Mouse (Mus musculus) intestine, embryonic 15.5 days (tissue): ENCODE results near the gene Ifnb1. TPM values are rescaled to one million over a fixed set of nuclear protein-coding genes. Genes with fewer than 3 reads are reported as not detected.
A peak's percentile ranks its signal among the peaks of the same experiment; 100 is the strongest.
"Not testable (repeated sequence)": the region's sequence is repeated elsewhere in the genome, so short reads cannot be mapped to it uniquely, and the experiment has no call there.

ENCODE experiments used
- ATAC-seq: fragments of 200-750 bp; cut with Nextera tagmentation; 2 replicates; pipeline ENCODE4 v1.8.0; 2017; ENCODE audit warnings: moderate TSS enrichment, moderate library complexity
- H3K27ac ChIP-seq: fragments of 300-500 bp; sonication (generic); 2 replicates; pipeline ENCODE4 v1.5.1; 2015; ENCODE audit warnings: mild to moderate bottlenecking, inconsistent platforms
- H3K27me3 ChIP-seq: fragments of 300-500 bp; sonication (generic); replicated peaks from 2 replicates; pipeline ENCODE4 v1.6.1; 2015; ENCODE audit warnings: inconsistent platforms
- H3K36me3 ChIP-seq: fragments of 300-500 bp; sonication (generic); 2 replicates; pipeline ENCODE4 v1.6.1; 2015; ENCODE audit warnings: inconsistent platforms
- H3K4me1 ChIP-seq: fragments of 300-500 bp; sonication (generic); replicated peaks from 2 replicates; pipeline ENCODE4 v1.6.1; 2015; ENCODE audit warnings: inconsistent platforms
- H3K4me2 ChIP-seq: fragments of 300-500 bp; sonication (generic); replicated peaks from 2 replicates; pipeline ENCODE4 v1.6.1; 2015; ENCODE audit warnings: mild to moderate bottlenecking, inconsistent platforms
- H3K4me3 ChIP-seq: fragments of 300-500 bp; sonication (generic); replicated peaks from 2 replicates; pipeline ENCODE4 v1.5.1; 2015; ENCODE audit warnings: inconsistent platforms
- H3K9ac ChIP-seq: fragments of 300-500 bp; sonication (generic); 2 replicates; pipeline ENCODE4 v1.6.1; 2015; ENCODE audit warnings: inconsistent platforms
- H3K9me3 ChIP-seq: fragments of 300-500 bp; sonication (generic); 2 replicates; pipeline ENCODE4 v1.6.1; 2016; ENCODE audit warnings: inconsistent platforms
- WGBS: fragments of 180-500 bp; shearing (Covaris S2); methylation state at CpG from one replicate; pipeline ENCODE4 v1.1.7; 2015; 5-methylcytosine and 5-hydroxymethylcytosine counted together
- polyA plus RNA-seq: library from polyadenylated mRNA; unstranded; fragments of >200 nt; fragmentation: Nextera tagmentation; extraction: Ambion mirVana; gene quantifications from 2 replicates; pipeline ENCODE4 v1.2.1, GENCODE M21; 2015

Ifnb1 gene
- polyA plus RNA-seq: not detected in 2 replicates

DNA sequence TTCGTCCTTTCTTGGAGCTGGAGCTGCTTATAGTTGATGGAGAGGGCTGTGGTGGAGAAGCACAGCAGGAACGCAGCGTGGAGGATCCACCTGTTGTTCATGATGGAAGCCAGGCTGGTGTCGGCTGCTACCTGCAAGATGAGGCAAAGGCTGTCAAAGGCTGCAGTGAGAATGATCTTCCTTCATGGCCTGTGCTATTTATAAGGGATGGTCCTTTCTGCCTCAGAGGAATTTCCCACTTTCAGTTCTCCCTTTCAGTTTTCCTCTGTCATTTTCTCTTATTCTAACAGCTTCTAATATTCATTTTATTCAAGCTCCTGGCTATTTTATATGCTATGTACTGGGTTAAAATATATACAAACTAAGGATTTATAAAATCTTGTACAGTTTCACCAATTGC, at the start of gene Ifnb1:
Gene Ifnb1 (minus strand): TSS at position 101 of the 400 bp plus-strand sequence.
- Histone ChIP-seq H3K36me3 (no peaks in the 10 kb centered on the region), H3K4me1 (no peaks in the 10 kb centered on the region), H3K27me3 (no peaks in the 10 kb centered on the region), H3K4me3 (no peak within 1 kb of the TSS), H3K9me3 (no peaks in the 10 kb centered on the region), H3K9ac (no peak within 1 kb of the TSS), H3K27ac (no peak within 1 kb of the TSS), H3K4me2 (no peak within 1 kb of the TSS)
- no peak for ATAC-seq
- WGBS: 82% methylated on average over 4 of the region's 4 CpGs

DNA sequence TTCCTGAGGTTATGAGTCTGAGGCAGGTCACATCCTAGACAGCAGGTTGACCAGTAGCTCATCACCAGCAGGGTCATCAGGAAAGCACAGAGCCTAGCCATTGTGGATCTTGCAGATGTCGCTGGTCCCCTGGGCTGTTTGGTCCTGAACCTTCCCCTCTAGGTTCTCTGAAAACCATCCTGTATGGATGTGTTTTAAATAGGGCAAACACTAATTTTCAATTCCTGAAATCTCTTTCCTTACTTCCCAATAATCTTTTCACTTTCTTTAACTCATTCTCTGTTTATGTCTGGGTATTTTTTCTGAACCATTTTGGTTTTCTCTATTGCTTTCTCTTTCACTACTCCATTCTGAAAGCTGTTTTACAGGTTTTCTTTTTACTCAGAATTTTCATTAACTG, 49.1 kb upstream of the Ifnb1 start, which contains the start of gene Ifna14:
Gene Ifna14 (minus strand): TSS at position 101 of the 400 bp plus-strand sequence.
- H3K9ac ChIP-seq: no peak within 1 kb of the TSS
- H3K4me3 ChIP-seq: no peak within 1 kb of the TSS
- no peaks in the 10 kb centered on the region for H3K36me3 ChIP-seq
- no peaks in the 10 kb centered on the region for H3K9me3 ChIP-seq
- no peak within 1 kb of the TSS for H3K27ac ChIP-seq
- H3K4me1 ChIP-seq: no peaks in the 10 kb centered on the region
- 57% methylated on average over 1 of the region's 1 CpGs for WGBS
- no peak within 1 kb of the TSS for H3K4me2 ChIP-seq
- no peaks in the 10 kb centered on the region for H3K27me3 ChIP-seq
- no peak for ATAC-seq

DNA sequence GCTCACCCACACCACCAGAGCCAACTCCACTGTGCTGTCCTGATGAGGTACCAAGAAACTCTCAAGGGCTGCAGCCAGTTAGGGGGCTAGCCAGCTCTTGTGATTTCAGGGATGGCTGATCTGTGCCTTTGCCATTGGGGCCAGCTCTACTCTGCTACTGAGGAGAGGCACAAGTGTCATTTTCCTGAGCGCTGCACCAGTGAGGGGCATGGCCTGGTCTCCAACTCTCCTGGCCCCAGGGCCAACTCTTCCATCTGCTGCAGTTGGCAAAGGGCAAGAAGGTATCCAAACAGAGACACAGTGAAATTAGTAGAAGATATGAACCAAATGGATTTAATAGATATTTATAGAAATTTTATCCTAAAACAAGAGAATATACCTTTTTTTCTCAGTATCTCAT, 39.2 kb upstream of the Ifnb1 start:
- ATAC-seq: no peak
- Histone ChIP-seq H3K36me3 (no peaks in the 10 kb centered on the region), H3K27ac (no peak overlapping the region), H3K4me3 (no peak overlapping the region), H3K4me1 (no peaks in the 10 kb centered on the region), H3K9ac (no peak overlapping the region), H3K27me3 (no peaks in the 10 kb centered on the region), H3K9me3 (no peaks in the 10 kb centered on the region), H3K4me2 (no peak overlapping the region)
- WGBS: 97% methylated on average over 1 of the region's 1 CpGs

DNA sequence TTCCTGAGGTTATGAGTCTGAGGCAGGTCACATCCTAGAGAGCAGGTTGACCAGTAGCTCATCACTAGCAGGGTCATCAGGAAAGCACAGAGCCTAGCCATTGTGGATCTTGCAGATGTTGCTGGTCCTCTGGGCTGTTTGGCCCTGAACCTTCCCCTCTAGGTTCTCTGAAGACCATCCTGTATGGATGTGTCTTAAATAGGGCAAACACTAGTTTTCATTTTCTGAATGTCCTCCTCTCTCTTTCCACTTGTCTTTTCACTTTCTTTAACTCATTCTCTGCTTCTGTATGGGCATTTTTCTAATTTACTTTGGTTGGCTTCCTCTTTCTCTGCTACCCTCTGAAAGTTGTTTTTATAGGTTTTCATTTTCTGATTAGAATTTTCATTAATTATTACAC, 35.6 kb upstream of the Ifnb1 start, which contains the start of gene Ifna15:
Gene Ifna15 (minus strand): TSS at position 101 of the 400 bp plus-strand sequence.
- H3K4me3 ChIP-seq, H3K9ac ChIP-seq, H3K4me2 ChIP-seq, ATAC-seq, H3K27me3 ChIP-seq, H3K9me3 ChIP-seq, H3K27ac ChIP-seq, H3K4me1 ChIP-seq, H3K36me3 ChIP-seq: not testable (repeated sequence)

DNA sequence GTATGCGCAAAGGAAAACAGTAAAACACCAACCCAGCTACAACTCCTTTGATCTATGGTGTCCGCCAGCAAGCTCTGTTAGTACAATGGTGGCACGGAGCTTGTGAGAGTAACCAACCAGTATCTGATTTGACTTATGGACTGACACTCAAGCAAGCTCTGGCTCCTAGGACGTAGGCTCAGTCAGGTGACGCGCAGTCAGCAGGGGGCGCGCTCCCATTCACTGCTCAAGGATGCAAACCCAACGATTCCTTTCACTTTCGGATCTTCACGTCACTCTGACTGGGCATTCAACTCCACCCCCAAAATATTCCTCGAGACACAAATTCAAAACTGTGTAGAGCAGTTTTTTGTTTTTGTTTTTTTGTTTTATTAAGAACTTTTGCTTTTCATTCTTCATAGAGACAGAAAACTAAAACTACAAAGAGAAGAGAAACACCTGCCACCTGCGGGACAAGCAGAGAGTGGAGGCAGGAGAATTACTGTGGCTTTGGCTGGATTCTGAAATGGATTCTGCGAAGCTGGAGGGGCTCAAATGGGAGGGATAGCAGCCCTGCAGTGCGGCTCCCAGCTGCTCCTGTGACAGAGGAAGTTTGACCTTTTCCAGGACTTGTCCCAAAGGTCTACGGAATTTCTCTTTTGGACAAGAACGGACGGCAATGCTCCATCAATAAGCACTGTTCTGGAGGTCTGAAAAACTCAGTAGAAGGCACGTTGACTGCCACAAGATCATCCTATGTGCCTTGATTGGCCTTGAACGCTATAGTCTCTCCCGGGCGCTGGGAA, 27.8 kb upstream of the Ifnb1 start:
- Histone ChIP-seq H3K4me2 (peak overlapping the region; percentile 57), H3K9me3 (no peaks in the 10 kb centered on the region), H3K4me1 (no peaks in the 10 kb centered on the region), H3K27me3 (no peaks in the 10 kb centered on the region; the same call in 1 of the 2 replicates), H3K4me3 (peak overlapping the region; percentile 30), H3K36me3 (no peaks in the 10 kb centered on the region), H3K27ac (no peak overlapping the region), H3K9ac (no peak overlapping the region)
- 36% methylated on average over 22 of the region's 22 CpGs for WGBS
- peak; percentile 93 for ATAC-seq

DNA sequence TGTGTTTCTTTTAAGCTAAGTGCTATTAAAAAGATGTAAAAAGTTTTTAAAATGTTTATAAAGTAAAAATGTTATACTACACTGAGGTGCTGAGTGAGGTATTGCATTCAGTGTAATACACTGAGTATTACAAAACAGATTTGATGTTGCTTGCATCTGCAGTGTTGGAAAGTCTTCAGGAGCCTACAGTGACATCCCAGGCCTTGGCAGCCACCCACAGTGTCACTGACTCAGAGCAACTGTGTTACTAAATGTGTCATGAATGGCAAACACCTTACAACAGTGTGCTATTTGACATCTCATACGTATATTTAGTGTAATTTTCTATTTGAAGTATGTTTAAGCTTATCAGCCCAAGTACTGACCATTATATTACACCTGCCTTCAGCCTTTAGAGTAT, 25.4 kb upstream of the Ifnb1 start:
- H3K4me2 ChIP-seq: no peak overlapping the region
- no peaks in the 10 kb centered on the region for H3K4me1 ChIP-seq
- H3K27me3 ChIP-seq: no peaks in the 10 kb centered on the region; the same call in 1 of the 2 replicates
- no peak overlapping the region for H3K4me3 ChIP-seq
- H3K9ac ChIP-seq: no peak overlapping the region
- H3K36me3 ChIP-seq: no peaks in the 10 kb centered on the region
- H3K27ac ChIP-seq: no peak overlapping the region
- 75% methylated on average over 1 of the region's 1 CpGs for WGBS
- H3K9me3 ChIP-seq: no peaks in the 10 kb centered on the region
- ATAC-seq: no peak

DNA sequence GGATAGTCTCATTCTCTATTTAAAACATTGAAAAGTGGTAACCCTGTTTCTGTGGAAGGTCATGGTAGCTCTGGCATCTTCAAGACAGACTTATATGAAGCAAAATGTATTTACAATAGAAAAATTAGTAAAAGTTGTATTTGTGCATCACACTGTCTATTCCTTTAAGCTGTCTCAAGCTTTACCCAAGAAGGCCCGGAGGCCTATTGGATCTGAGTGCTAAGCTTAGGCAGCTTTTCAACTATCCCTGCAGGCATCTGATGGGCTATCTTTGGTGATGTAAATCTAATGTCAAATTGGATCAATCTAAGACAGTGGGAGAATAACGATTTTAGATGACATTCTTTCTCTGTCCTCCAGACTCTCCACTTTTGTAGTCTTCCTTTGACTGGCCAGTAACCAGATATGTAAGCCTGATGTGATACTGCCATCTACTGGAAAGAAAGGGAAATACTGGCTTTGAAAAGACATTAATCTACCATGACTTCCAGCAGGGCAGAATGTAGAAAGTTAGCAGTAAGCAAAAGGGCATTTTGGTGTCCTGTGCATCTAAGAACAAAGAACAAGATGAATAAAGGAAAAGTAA, 21.2 kb upstream of the Ifnb1 start:
- no peaks in the 10 kb centered on the region for H3K36me3 ChIP-seq
- H3K4me2 ChIP-seq: no peak overlapping the region
- WGBS: 43% methylated on average over 2 of the region's 2 CpGs
- no peaks in the 10 kb centered on the region for H3K9me3 ChIP-seq
- H3K4me3 ChIP-seq: no peak overlapping the region
- 0 out of 2 replicates have a peak, but pooled peaks have one; percentile 36 for ATAC-seq
- H3K27me3 ChIP-seq: no peaks in the 10 kb centered on the region; the same call in 1 of the 2 replicates
- H3K4me1 ChIP-seq: no peaks in the 10 kb centered on the region
- H3K27ac ChIP-seq: no peak overlapping the region
- no peak overlapping the region for H3K9ac ChIP-seq

DNA sequence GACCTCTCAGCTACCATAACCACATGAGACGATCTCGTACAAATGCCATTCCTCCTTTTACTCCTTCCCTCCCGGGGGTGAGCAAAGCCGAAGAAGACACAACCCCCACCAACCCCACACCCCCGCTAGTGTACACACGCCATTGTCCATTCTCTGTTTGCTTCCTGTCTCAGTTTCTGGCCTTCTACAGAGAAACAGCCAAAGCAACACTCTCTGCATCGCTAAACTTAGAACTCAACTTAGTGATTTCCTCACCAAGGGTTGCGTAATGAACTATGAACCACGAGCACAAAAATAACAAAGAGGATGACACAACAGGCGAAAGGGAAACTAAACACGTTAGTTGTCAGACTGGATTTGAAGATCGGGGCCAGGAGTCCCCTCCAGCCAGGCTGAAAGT, 14.8 kb upstream of the Ifnb1 start:
- no peak; the same call in 1 of the 2 replicates for ATAC-seq

DNA sequence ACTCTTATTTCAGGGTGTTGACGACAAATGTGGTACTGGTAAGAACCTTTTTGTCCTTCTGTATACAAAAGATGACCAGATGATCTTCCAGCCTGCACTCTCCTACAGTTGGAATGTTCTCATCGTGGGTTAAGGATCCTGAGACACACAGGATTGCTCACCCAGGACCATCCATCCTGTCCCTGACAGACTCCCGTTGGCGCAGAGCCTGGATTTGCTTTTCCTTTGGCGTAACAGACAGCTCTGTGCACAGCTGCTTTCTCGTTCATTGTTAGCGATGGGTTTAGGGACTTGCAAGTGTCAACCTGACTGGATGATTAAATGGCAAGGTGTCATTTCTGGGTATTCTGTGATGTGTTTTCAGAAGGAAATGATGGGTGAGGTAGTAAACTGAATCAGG, 14.1 kb upstream of the Ifnb1 start:
- ATAC-seq: peak; percentile 58; the same call in 1 of the 2 replicates

More for the DNA sequence above, 14.8 kb upstream of the Ifnb1 start:
- Histone ChIP-seq H3K36me3 (no peaks in the 10 kb centered on the region), H3K4me2 (no peak overlapping the region), H3K27ac (no peak overlapping the region), H3K4me3 (no peak overlapping the region), H3K4me1 (no peaks in the 10 kb centered on the region), H3K9ac (no peak overlapping the region), H3K27me3 (no peaks in the 10 kb centered on the region), H3K9me3 (no peaks in the 10 kb centered on the region)
- 50% methylated on average over 12 of the region's 12 CpGs for WGBS

DNA sequence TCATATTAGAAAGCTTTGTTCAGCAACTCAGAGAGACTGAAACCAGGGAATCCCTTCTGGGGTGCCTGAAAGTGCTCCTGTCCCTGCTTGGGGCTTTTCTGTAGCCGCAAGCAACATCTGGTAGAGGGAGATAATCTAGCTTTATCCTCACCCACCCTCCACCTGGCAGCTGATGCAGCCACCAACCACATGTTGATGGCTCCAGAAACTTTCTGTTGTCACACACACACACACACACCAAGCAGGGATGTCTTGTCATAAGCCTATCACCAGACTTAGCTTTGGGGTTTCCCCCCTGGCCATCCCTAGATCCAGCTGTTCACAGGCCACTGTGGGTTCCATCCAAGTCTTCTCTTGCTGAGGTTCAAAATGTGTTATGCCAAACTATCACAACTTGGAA, 13.2 kb upstream of the Ifnb1 start:
- H3K27ac ChIP-seq: no peak overlapping the region
- no peaks in the 10 kb centered on the region for H3K36me3 ChIP-seq
- no peaks in the 10 kb centered on the region for H3K27me3 ChIP-seq
- H3K4me2 ChIP-seq: no peak overlapping the region
- no peaks in the 10 kb centered on the region for H3K9me3 ChIP-seq
- H3K4me3 ChIP-seq: no peak overlapping the region
- H3K4me1 ChIP-seq: no peaks in the 10 kb centered on the region
- WGBS: 89% methylated on average over 1 of the region's 1 CpGs
- H3K9ac ChIP-seq: no peak overlapping the region
- ATAC-seq: peak; percentile 31; the same call in 1 of the 2 replicates

More for the DNA sequence above, 14.1 kb upstream of the Ifnb1 start:
- Histone ChIP-seq H3K9me3 (no peaks in the 10 kb centered on the region), H3K27ac (no peak overlapping the region), H3K27me3 (no peaks in the 10 kb centered on the region), H3K4me2 (no peak overlapping the region), H3K9ac (no peak overlapping the region), H3K4me3 (no peak overlapping the region), H3K4me1 (no peaks in the 10 kb centered on the region), H3K36me3 (no peaks in the 10 kb centered on the region)
- WGBS: 36% methylated on average over 7 of the region's 7 CpGs

DNA sequence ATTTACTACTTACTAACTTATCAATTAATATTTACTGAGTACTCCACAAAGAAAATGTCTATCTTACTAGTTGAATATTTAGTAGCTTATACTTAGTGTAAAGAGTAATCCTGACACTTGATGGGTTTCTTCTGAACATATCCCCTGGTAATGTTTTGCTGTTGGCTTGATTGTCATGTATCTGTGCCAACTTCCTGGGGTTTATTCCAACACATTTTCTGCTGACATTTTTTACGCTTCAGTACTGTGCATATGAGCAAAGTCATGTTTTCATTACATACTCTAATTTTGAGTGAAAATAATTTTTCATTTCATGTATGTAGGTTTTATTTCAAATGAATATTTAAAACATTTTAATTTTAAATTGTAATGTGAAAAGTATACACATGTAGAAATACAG, 12.3 kb upstream of the Ifnb1 start:
- H3K27me3 ChIP-seq: no peaks in the 10 kb centered on the region
- 68% methylated on average over 1 of the region's 1 CpGs for WGBS
- no peak for ATAC-seq
- no peak overlapping the region for H3K4me2 ChIP-seq
- H3K4me1 ChIP-seq: no peaks in the 10 kb centered on the region
- H3K9me3 ChIP-seq: no peaks in the 10 kb centered on the region
- no peak overlapping the region for H3K4me3 ChIP-seq
- H3K9ac ChIP-seq: no peak overlapping the region
- H3K36me3 ChIP-seq: no peaks in the 10 kb centered on the region
- no peak overlapping the region for H3K27ac ChIP-seq

DNA sequence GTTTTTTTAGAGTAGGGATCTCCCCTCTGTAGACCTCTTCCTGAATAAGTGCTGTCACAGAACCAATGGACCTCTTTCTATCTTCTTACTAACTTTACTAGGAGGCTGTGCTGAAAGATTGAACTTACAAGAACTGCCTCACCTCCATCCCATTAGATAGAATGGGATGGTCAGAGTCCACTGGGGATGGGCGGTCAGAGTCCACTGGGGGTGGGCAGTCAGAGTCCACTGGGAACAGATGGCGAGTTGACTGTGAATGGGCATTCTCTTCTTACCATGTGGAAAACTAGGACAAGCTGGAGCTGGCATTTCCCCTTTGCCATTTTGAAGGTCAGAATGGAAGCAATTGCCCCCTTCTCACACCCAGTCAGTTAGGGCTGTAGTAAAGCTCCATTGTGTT, 10.9 kb upstream of the Ifnb1 start:
- H3K9me3 ChIP-seq: no peaks in the 10 kb centered on the region
- H3K4me3 ChIP-seq: no peak overlapping the region
- no peak for ATAC-seq
- H3K36me3 ChIP-seq: no peaks in the 10 kb centered on the region
- H3K9ac ChIP-seq: no peak overlapping the region
- H3K27ac ChIP-seq: no peak overlapping the region
- H3K4me2 ChIP-seq: no peak overlapping the region
- 92% methylated on average over 2 of the region's 2 CpGs for WGBS
- no peaks in the 10 kb centered on the region for H3K4me1 ChIP-seq
- no peaks in the 10 kb centered on the region for H3K27me3 ChIP-seq
